Mouse (Mus musculus) hindbrain, embryonic 13.5 days (tissue): ENCODE data around the gene Olfr103. TPM values are rescaled to one million over a fixed set of nuclear protein-coding genes. Genes with fewer than 3 reads are reported as not detected.

Source experiments
- ATAC-seq: fragments of 200-750 bp; cut with Nextera tagmentation; 2 replicates; pipeline ENCODE4 v1.8.0; 2017; ENCODE audit warnings: moderate TSS enrichment; ENCODE audit not compliant: low FRiP score
- H3K27ac ChIP-seq: fragments of 300-500 bp; sonication (generic); 2 replicates; pipeline ENCODE4 v1.5.1; 2015; ENCODE audit warnings: inconsistent platforms, mild to moderate bottlenecking, moderate library complexity
- H3K27me3 ChIP-seq: fragments of 300-500 bp; sonication (generic); 2 replicates; pipeline ENCODE4 v1.6.1; 2015; ENCODE audit warnings: mild to moderate bottlenecking, inconsistent platforms
- H3K36me3 ChIP-seq: fragments of 300-500 bp; sonication (generic); 2 replicates; pipeline ENCODE4 v1.6.1; 2015; ENCODE audit warnings: mild to moderate bottlenecking, inconsistent platforms
- H3K4me1 ChIP-seq: fragments of 300-500 bp; sonication (generic); replicated peaks from 2 replicates; pipeline ENCODE4 v1.6.1; 2015; ENCODE audit warnings: inconsistent platforms
- H3K4me2 ChIP-seq: fragments of 300-500 bp; sonication (generic); 2 replicates; pipeline ENCODE4 v1.6.1; 2015; ENCODE audit warnings: inconsistent platforms, mild to moderate bottlenecking, moderate library complexity
- H3K4me3 ChIP-seq: fragments of 300-500 bp; sonication (generic); 2 replicates; pipeline ENCODE4 v1.5.1; 2015; ENCODE audit warnings: mild to moderate bottlenecking, inconsistent platforms
- H3K9ac ChIP-seq: fragments of 300-500 bp; sonication (generic); 2 replicates; pipeline ENCODE4 v1.6.1; 2015; ENCODE audit warnings: mild to moderate bottlenecking, inconsistent platforms
- H3K9me3 ChIP-seq: fragments of 300-500 bp; sonication (generic); 2 replicates; pipeline ENCODE4 v1.6.1; 2016; ENCODE audit warnings: inconsistent platforms
- WGBS: fragments of 180-500 bp; shearing (Covaris S2); methylation state at CpG from one replicate; pipeline ENCODE4 v1.1.7; 2015; 5-methylcytosine and 5-hydroxymethylcytosine counted together
- polyA plus RNA-seq: library from polyadenylated mRNA; unstranded; fragments of >200 nt; fragmentation: Nextera tagmentation; extraction: Ambion mirVana; gene quantifications from 2 replicates; pipeline ENCODE4 v1.2.1, GENCODE M21; 2015

The Olfr103 gene
- polyA plus RNA-seq: not detected in 2 replicates

- no peaks in the 10 kb centered on the region for H3K9me3 ChIP-seq
- H3K27ac ChIP-seq: no peak within 1 kb of the TSS
- WGBS: 89% methylated on average over 2 of the region's 2 CpGs
These were observed at the start of gene Olfr103 for GRCm38 (mm10) chr17:37339598-37339997. Olfr103 (minus strand) TSS chr17:37339698.

GRCm38 (mm10) chr17:37378733-37379132 lies 39.2 kb upstream of the Olfr103 start, which contains the start of gene Olfr105-ps:
Olfr105-ps (plus strand) TSS chr17:37379033.
- no peaks in the 10 kb centered on the region for H3K9me3 ChIP-seq
- ATAC-seq: no peak
- H3K9ac ChIP-seq: no peak within 1 kb of the TSS

More at GRCm38 (mm10) chr17:37339598-37339997, at the start of gene Olfr103:
- Histone ChIP-seq H3K4me2 (no peak within 1 kb of the TSS), H3K27me3 (no peaks in the 10 kb centered on the region), H3K4me3 (no peak within 1 kb of the TSS), H3K9ac (no peak within 1 kb of the TSS), H3K36me3 (no peaks in the 10 kb centered on the region), H3K4me1 (no peaks in the 10 kb centered on the region)
- ATAC-seq: no peak

GRCm38 (mm10) chr17:37359282-37359681 lies 19.8 kb upstream of the Olfr103 start, which contains the start of gene Olfr104-ps:
Olfr104-ps (plus strand) TSS chr17:37359582.
- ATAC-seq: no peak
- H3K9ac ChIP-seq: no peak within 1 kb of the TSS
- no peaks in the 10 kb centered on the region for H3K27me3 ChIP-seq
- H3K4me3 ChIP-seq: no peak within 1 kb of the TSS
- H3K9me3 ChIP-seq: no peaks in the 10 kb centered on the region
- H3K4me2 ChIP-seq: no peak within 1 kb of the TSS
- no peaks in the 10 kb centered on the region for H3K4me1 ChIP-seq
- no peaks in the 10 kb centered on the region for H3K36me3 ChIP-seq
- no peak within 1 kb of the TSS for H3K27ac ChIP-seq

More at GRCm38 (mm10) chr17:37378733-37379132, 39.2 kb upstream of the Olfr103 start, which contains the start of gene Olfr105-ps:
- H3K27me3 ChIP-seq: no peaks in the 10 kb centered on the region
- H3K4me2 ChIP-seq: no peak within 1 kb of the TSS
- H3K4me1 ChIP-seq: no peaks in the 10 kb centered on the region
- no peaks in the 10 kb centered on the region for H3K36me3 ChIP-seq
- no peak within 1 kb of the TSS for H3K27ac ChIP-seq
- H3K4me3 ChIP-seq: no peak within 1 kb of the TSS

GRCm38 (mm10) chr17:37316954-37317353 lies 22.5 kb downstream of the Olfr103 start, which contains the start of gene Olfr102:
Olfr102 (minus strand) TSS chr17:37317054.
- Histone ChIP-seq H3K9me3 (no peaks in the 10 kb centered on the region), H3K4me2 (no peak within 1 kb of the TSS), H3K36me3 (no peaks in the 10 kb centered on the region), H3K27ac (no peak within 1 kb of the TSS), H3K4me1 (no peaks in the 10 kb centered on the region), H3K27me3 (no peaks in the 10 kb centered on the region), H3K9ac (no peak within 1 kb of the TSS), H3K4me3 (no peak within 1 kb of the TSS)
- ATAC-seq: no peak

GRCm38 (mm10) chr17:37310146-37310699 lies 29.3 kb downstream of the Olfr103 start:
- Histone ChIP-seq H3K9me3 (no peaks in the 10 kb centered on the region), H3K4me3 (no peak overlapping the region), H3K27ac (no peak overlapping the region), H3K4me1 (no peaks in the 10 kb centered on the region), H3K27me3 (no peaks in the 10 kb centered on the region), H3K4me2 (no peak overlapping the region), H3K9ac (no peak overlapping the region), H3K36me3 (no peaks in the 10 kb centered on the region)
- 53% methylated on average over 2 of the region's 2 CpGs for WGBS
- no peak for ATAC-seq

- WGBS: 50% methylated on average over 4 of the region's 4 CpGs
- no peak for ATAC-seq
- Histone ChIP-seq H3K36me3 (no peaks in the 10 kb centered on the region), H3K4me2 (no peak overlapping the region), H3K4me3 (no peak overlapping the region), H3K27ac (no peak overlapping the region), H3K9me3 (no peaks in the 10 kb centered on the region), H3K4me1 (no peaks in the 10 kb centered on the region), H3K27me3 (no peaks in the 10 kb centered on the region), H3K9ac (no peak overlapping the region)
These were observed 31.0 kb downstream of the Olfr103 start for GRCm38 (mm10) chr17:37308483-37308882.

- Histone ChIP-seq H3K4me3 (no peak within 1 kb of the TSS), H3K27me3 (no peaks in the 10 kb centered on the region), H3K36me3 (no peaks in the 10 kb centered on the region), H3K9ac (no peak within 1 kb of the TSS), H3K4me1 (no peaks in the 10 kb centered on the region), H3K4me2 (no peak within 1 kb of the TSS), H3K27ac (no peak within 1 kb of the TSS), H3K9me3 (no peaks in the 10 kb centered on the region)
- no peak for ATAC-seq
- WGBS: 81% methylated on average over 4 of the region's 4 CpGs
These were observed 35.3 kb downstream of the Olfr103 start, which contains the start of gene Olfr101 for GRCm38 (mm10) chr17:37304213-37304612. Olfr101 (minus strand) TSS chr17:37304313.

Other genes with a start within 250 kb of the Olfr103 start
- not detected in 2 replicates for gene Olfr91, start 241.4 kb downstream of the Olfr103 start, polyA plus RNA-seq
- gene Olfr92, start 219.6 kb downstream of the Olfr103 start, polyA plus RNA-seq: not detected in 2 replicates
- gene Olfr93, start 178.2 kb downstream of the Olfr103 start, polyA plus RNA-seq: not detected in 2 replicates
- gene Ubd, start 145.8 kb downstream of the Olfr103 start, polyA plus RNA-seq: not detected in 2 replicates
- gene Olfr94, start 138.7 kb downstream of the Olfr103 start, polyA plus RNA-seq: not detected in 2 replicates
- gene Olfr95, start 126.6 kb downstream of the Olfr103 start, polyA plus RNA-seq: not detected in 2 replicates
- not detected in 2 replicates for gene Olfr96, start 119.6 kb downstream of the Olfr103 start, polyA plus RNA-seq
- gene Olfr97, start 102.4 kb downstream of the Olfr103 start, polyA plus RNA-seq: not detected in 2 replicates
- not detected in 2 replicates for gene Olfr98, start 75.9 kb downstream of the Olfr103 start, polyA plus RNA-seq
- gene H2-M3, start 69.5 kb downstream of the Olfr103 start, polyA plus RNA-seq: 1.1 TPM in 2 replicates
- 0.14 TPM in 1 of 2 replicates, not detected in the other for gene Olfr99, start 56.2 kb downstream of the Olfr103 start, polyA plus RNA-seq
- not detected in 2 replicates for gene Olfr101, start 35.4 kb downstream of the Olfr103 start, polyA plus RNA-seq
- gene Olfr102, start 22.6 kb downstream of the Olfr103 start, polyA plus RNA-seq: not detected in 2 replicates
- gene Olfr104-ps, start 19.9 kb upstream of the Olfr103 start, polyA plus RNA-seq: not detected in 2 replicates
- gene Olfr105-ps, start 39.3 kb upstream of the Olfr103 start, polyA plus RNA-seq: not detected in 2 replicates
- not detected in 2 replicates for gene Olfr106-ps, start 50.7 kb upstream of the Olfr103 start, polyA plus RNA-seq
- gene Olfr107, start 59.5 kb upstream of the Olfr103 start, polyA plus RNA-seq: not detected in 2 replicates
- gene Olfr108, start 105.8 kb upstream of the Olfr103 start, polyA plus RNA-seq: not detected in 2 replicates
- gene Olfr109, start 119.2 kb upstream of the Olfr103 start, polyA plus RNA-seq: not detected in 2 replicates
- not detected in 2 replicates for gene H2-M2, start 143.9 kb upstream of the Olfr103 start, polyA plus RNA-seq
- gene Olfr110, start 152.8 kb upstream of the Olfr103 start, polyA plus RNA-seq: not detected in 2 replicates
- gene Olfr111, start 168.3 kb upstream of the Olfr103 start, polyA plus RNA-seq: not detected in 2 replicates
- gene Olfr112, start 229.8 kb upstream of the Olfr103 start, polyA plus RNA-seq: not detected in 2 replicates
- not detected in 2 replicates for gene Olfr113, start 238.0 kb upstream of the Olfr103 start, polyA plus RNA-seq